Mouse (Mus musculus) heart, embryonic 13.5 days (tissue): ENCODE measurements around the gene Epor. TPM values are rescaled to one million over a fixed set of nuclear protein-coding genes. Genes with fewer than 3 reads are reported as not detected.

Source experiments
- ATAC-seq: fragments of 200-750 bp; cut with Nextera tagmentation; 2 replicates; pipeline ENCODE4 v1.8.0; 2017; ENCODE audit warnings: moderate TSS enrichment; ENCODE audit not compliant: insufficient number of reproducible peaks, low FRiP score, low TSS enrichment; ENCODE audit errors: extremely low read depth
- H3K27ac ChIP-seq: fragments of 300-500 bp; sonication (generic); replicated peaks from 2 replicates; pipeline ENCODE4 v1.5.1; 2015; ENCODE audit warnings: moderate library complexity, mild to moderate bottlenecking, inconsistent platforms
- H3K27me3 ChIP-seq: fragments of 300-500 bp; sonication (generic); replicated peaks from 2 replicates; pipeline ENCODE4 v1.6.1; 2015; ENCODE audit warnings: mild to moderate bottlenecking, inconsistent platforms
- H3K36me3 ChIP-seq: fragments of 300-500 bp; sonication (generic); 2 replicates; pipeline ENCODE4 v1.6.1; 2015; ENCODE audit warnings: mild to moderate bottlenecking, inconsistent platforms
- H3K4me1 ChIP-seq: fragments of 300-500 bp; sonication (generic); 2 replicates; pipeline ENCODE4 v1.6.1; 2015; ENCODE audit warnings: inconsistent platforms
- H3K4me2 ChIP-seq: fragments of 300-500 bp; sonication (generic); 2 replicates; pipeline ENCODE4 v1.6.1; 2015; ENCODE audit warnings: inconsistent platforms, mild to moderate bottlenecking, moderate library complexity
- H3K4me3 ChIP-seq: fragments of 300-500 bp; sonication (generic); 2 replicates; pipeline ENCODE4 v1.5.1; 2015; ENCODE audit warnings: moderate library complexity, mild to moderate bottlenecking, inconsistent platforms
- H3K9ac ChIP-seq: fragments of 300-500 bp; sonication (generic); 2 replicates; pipeline ENCODE4 v1.6.1; 2015; ENCODE audit warnings: inconsistent platforms, mild to moderate bottlenecking, moderate library complexity
- H3K9me3 ChIP-seq: fragments of 300-500 bp; sonication (generic); 2 replicates; pipeline ENCODE4 v1.6.1; 2016; ENCODE audit warnings: inconsistent platforms
- WGBS: fragments of 180-500 bp; shearing (Covaris S2); methylation state at CpG from one replicate; pipeline ENCODE4 v1.1.7; 2015; ENCODE audit warnings: mixed read lengths; 5-methylcytosine and 5-hydroxymethylcytosine counted together
- polyA plus RNA-seq: library from polyadenylated mRNA; unstranded; fragments of >200 nt; fragmentation: Nextera tagmentation; extraction: Ambion mirVana; gene quantifications from 2 replicates; pipeline ENCODE4 v1.2.1, GENCODE M21; 2015

The Epor gene
- polyA plus RNA-seq, 1 experiment from 2014 or later, result 7.3 TPM

DNA sequence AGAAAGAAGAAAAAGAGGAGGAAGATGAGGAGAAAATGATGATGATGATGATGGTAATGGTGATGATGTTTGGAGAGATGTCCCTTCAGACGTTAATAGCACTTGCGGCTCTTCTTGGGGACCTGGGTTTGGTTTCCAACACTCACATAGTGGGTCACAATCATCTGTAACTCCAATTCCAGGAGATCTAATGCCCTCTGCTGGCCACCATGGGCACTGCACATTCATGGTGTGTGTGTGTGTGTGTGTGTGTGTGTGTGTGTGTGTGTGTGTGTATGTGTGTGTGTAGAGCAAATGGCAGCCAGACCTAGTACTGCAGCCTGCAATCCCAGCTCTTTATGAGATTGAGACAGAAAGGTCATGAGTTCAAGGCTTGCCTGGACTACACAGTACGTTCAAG, 11.3 kb downstream of the Epor start:
- H3K36me3 ChIP-seq, result no peaks in the 10 kb centered on the region
- no peak for ATAC-seq
- no peak overlapping the region for H3K27ac ChIP-seq
- H3K4me3 ChIP-seq, result no peak overlapping the region
- WGBS, result 71% methylated on average over 3 of the region's 3 CpGs
- no peaks in the 10 kb centered on the region for H3K9me3 ChIP-seq
- H3K9ac ChIP-seq, result no peak overlapping the region
- no peak overlapping the region for H3K4me2 ChIP-seq
- peaks cover 31% of the 10 kb centered on the region for H3K27me3 ChIP-seq
- peaks cover 21% of the 10 kb centered on the region for H3K4me1 ChIP-seq

- H3K27me3 ChIP-seq, result peaks cover 48% of the 10 kb centered on the region
- H3K4me2 ChIP-seq, result no peak overlapping the region
- no peaks in the 10 kb centered on the region for H3K9me3 ChIP-seq
- H3K36me3 ChIP-seq, result no peaks in the 10 kb centered on the region
- no peak overlapping the region for H3K4me3 ChIP-seq
- no peak for ATAC-seq
- 15% methylated on average over 11 of the region's 11 CpGs for WGBS
- H3K4me1 ChIP-seq, result peaks cover 16% of the 10 kb centered on the region; the same call in 1 of the 2 replicates
- H3K9ac ChIP-seq, result no peak overlapping the region
- no peak overlapping the region for H3K27ac ChIP-seq
These were observed 13.0 kb downstream of the Epor start for GRCm38 (mm10) chr9:21950322-21950721.

GRCm38 (mm10) chr9:21948790-21949189, 14.5 kb downstream of the Epor start:
- Histone ChIP-seq H3K27me3 (peaks cover 62% of the 10 kb centered on the region), H3K4me3 (no peak overlapping the region)

GRCm38 (mm10) chr9:21948146-21948545, 15.2 kb downstream of the Epor start:
- H3K4me3 ChIP-seq, result no peak overlapping the region
- 48% methylated on average over 8 of the region's 8 CpGs for WGBS
- peaks cover 13% of the 10 kb centered on the region for H3K4me1 ChIP-seq
- no peak overlapping the region for H3K27ac ChIP-seq
- H3K27me3 ChIP-seq, result peaks cover 68% of the 10 kb centered on the region
- ATAC-seq, result no peak
- 0 out of 2 replicates have a peak overlapping the region, but pooled peaks have one; percentile 37 for H3K4me2 ChIP-seq
- no peak overlapping the region for H3K9ac ChIP-seq
- H3K9me3 ChIP-seq, result no peaks in the 10 kb centered on the region
- no peaks in the 10 kb centered on the region for H3K36me3 ChIP-seq

More at GRCm38 (mm10) chr9:21948790-21949189, 14.5 kb downstream of the Epor start:
- Histone ChIP-seq H3K36me3 (no peaks in the 10 kb centered on the region), H3K27ac (no peak overlapping the region), H3K4me1 (peaks cover 13% of the 10 kb centered on the region), H3K9ac (no peak overlapping the region), H3K4me2 (no peak overlapping the region), H3K9me3 (no peaks in the 10 kb centered on the region)
- no peak for ATAC-seq
- 63% methylated on average over 6 of the region's 6 CpGs for WGBS

GRCm38 (mm10) chr9:21947540-21948130, 15.7 kb downstream of the Epor start:
- H3K27me3 ChIP-seq, result peaks cover 69% of the 10 kb centered on the region
- H3K36me3 ChIP-seq, result no peaks in the 10 kb centered on the region
- no peak overlapping the region for H3K9ac ChIP-seq
- ATAC-seq, result no peak
- 5% methylated on average over 28 of the region's 28 CpGs for WGBS
- H3K4me3 ChIP-seq, result 0 out of 2 replicates have a peak overlapping the region, but pooled peaks have one; percentile 2
- H3K27ac ChIP-seq, result no peak overlapping the region
- peak overlapping the region; percentile 37 for H3K4me2 ChIP-seq
- peaks cover 13% of the 10 kb centered on the region for H3K4me1 ChIP-seq
- H3K9me3 ChIP-seq, result no peaks in the 10 kb centered on the region

DNA sequence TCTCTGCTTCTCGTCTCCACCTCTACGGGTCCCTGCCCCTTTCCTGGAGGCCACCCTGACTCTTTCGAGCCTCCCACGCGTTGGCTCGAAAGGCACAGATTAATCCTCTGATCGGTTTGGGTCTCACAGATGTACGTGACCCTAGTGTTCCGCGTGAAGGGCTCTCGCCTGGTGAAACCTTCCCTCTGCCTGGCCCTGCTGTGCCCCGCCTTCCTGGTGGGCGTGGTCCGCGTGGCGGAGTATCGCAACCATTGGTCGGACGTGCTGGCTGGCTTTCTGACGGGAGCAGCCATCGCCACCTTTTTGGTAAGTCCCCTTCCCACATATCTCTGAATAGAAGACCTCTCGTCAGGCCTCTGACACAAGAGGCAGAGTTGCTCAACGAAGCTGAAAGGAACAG, 19.0 kb downstream of the Epor start:
- H3K4me1 ChIP-seq, result peaks cover 13% of the 10 kb centered on the region
- H3K4me3 ChIP-seq, result peak overlapping the region; percentile 10
- no peak overlapping the region for H3K9ac ChIP-seq
- no peaks in the 10 kb centered on the region for H3K36me3 ChIP-seq
- H3K4me2 ChIP-seq, result peak overlapping the region; percentile 40; the same call in 1 of the 2 replicates
- no peak for ATAC-seq
- H3K27me3 ChIP-seq, result peaks cover 61% of the 10 kb centered on the region
- no peak overlapping the region for H3K27ac ChIP-seq
- no peaks in the 10 kb centered on the region for H3K9me3 ChIP-seq
- WGBS, result 11% methylated on average over 23 of the region's 23 CpGs

DNA sequence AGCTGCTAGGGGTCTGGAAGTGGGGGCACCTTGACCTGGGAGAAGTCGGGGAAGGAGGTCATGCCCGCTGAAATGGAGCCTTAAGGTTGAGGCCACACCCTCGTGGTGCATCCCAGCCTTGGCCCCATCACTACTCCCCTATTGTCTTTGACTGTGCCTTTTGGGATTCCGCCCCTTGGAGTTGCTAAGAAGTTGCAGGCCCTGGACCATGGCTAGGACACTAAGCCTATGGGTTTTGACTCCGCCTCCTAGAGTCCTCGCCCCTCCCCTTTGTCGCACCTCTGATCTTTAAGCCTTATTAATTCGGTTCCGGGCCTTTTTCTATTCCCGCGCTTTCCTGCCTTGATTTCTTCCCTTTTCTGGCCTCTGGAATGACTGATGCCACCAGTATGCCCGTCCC, 19.7 kb downstream of the Epor start:
- Histone ChIP-seq H3K9me3 (no peaks in the 10 kb centered on the region), H3K4me3 (no peak overlapping the region), H3K27me3 (peaks cover 54% of the 10 kb centered on the region), H3K4me2 (0 out of 2 replicates have a peak overlapping the region, but pooled peaks have one; percentile 40), H3K36me3 (no peaks in the 10 kb centered on the region), H3K4me1 (peaks cover 13% of the 10 kb centered on the region), H3K9ac (no peak overlapping the region), H3K27ac (no peak overlapping the region)
- WGBS, result 35% methylated on average over 12 of the region's 12 CpGs
- no peak for ATAC-seq

DNA sequence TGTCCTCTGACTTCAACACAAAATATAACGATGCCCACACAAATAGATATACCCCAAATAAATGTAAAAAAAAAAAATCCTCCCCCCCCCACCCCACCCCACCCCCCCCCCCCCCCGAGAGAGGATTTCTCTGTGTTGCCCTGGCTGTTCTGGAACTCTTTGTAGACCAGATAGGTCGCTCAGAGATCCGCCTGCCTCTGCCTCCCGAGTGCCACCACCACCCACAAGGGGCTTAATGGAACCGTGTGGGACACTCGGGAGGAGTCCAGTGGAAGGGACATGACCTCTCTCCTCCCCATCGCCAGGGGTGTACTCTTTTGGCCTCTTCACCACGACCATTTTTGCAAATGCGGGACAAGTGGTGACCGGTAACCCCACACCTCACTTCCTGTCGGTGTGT, 20.3 kb downstream of the Epor start:
- H3K9ac ChIP-seq, result no peak overlapping the region
- no peak overlapping the region for H3K4me2 ChIP-seq
- no peak overlapping the region for H3K27ac ChIP-seq
- H3K4me3 ChIP-seq, result no peak overlapping the region
- H3K4me1 ChIP-seq, result peaks cover 13% of the 10 kb centered on the region
- no peaks in the 10 kb centered on the region for H3K36me3 ChIP-seq
- WGBS, result 62% methylated on average over 11 of the region's 12 CpGs
- H3K27me3 ChIP-seq, result peaks cover 48% of the 10 kb centered on the region
- no peaks in the 10 kb centered on the region for H3K9me3 ChIP-seq
- ATAC-seq, result no peak

GRCm38 (mm10) chr9:21938234-21938855, 25.0 kb downstream of the Epor start:
- H3K4me1 ChIP-seq, result peaks cover 9% of the 10 kb centered on the region
- H3K36me3 ChIP-seq, result no peaks in the 10 kb centered on the region
- H3K4me2 ChIP-seq, result no peak overlapping the region
- H3K27ac ChIP-seq, result no peak overlapping the region
- peaks cover 7% of the 10 kb centered on the region for H3K27me3 ChIP-seq
- no peak overlapping the region for H3K9ac ChIP-seq
- H3K4me3 ChIP-seq, result no peak overlapping the region
- no peak for ATAC-seq
- 70% methylated on average over 4 of the region's 4 CpGs for WGBS
- no peaks in the 10 kb centered on the region for H3K9me3 ChIP-seq

DNA sequence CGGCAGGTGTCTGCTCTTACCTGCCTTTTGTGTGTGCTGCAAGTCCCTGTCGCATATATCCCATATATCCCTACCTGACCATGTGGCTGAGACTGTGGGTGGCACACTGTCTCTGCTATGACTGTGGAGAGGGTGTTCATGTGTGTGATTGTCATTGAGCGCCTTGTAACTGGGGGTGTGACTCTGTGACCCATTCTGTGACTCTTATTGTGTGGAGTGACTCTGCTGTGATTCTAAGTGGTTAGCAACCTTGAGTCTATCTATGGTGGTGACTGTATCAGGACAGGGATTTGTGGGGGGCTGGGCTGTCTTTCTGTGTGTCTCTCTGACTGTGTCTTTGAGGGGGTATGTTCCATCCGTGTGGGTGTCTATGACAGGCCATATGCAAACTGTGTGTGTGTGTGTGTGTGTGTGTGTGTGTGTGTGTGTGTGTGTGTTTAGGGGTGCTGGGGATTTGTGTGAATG, 25.6 kb downstream of the Epor start:
- Histone ChIP-seq H3K9ac (no peak overlapping the region), H3K9me3 (no peaks in the 10 kb centered on the region), H3K4me1 (peaks cover 9% of the 10 kb centered on the region), H3K4me3 (peak overlapping the region; percentile 62), H3K36me3 (no peaks in the 10 kb centered on the region), H3K4me2 (peak overlapping the region; percentile 84), H3K27ac (no peak overlapping the region), H3K27me3 (peaks cover 4% of the 10 kb centered on the region; the same call in 1 of the 2 replicates)
- 76% methylated on average over 4 of the region's 4 CpGs for WGBS
- ATAC-seq, result no peak

GRCm38 (mm10) chr9:21936692-21937570, 26.4 kb downstream of the Epor start, which contains the start of gene Plppr2:
Gene Plppr2, plus strand, starts transcription at chr9:21937033.
- Histone ChIP-seq H3K27ac (peak within 1 kb of the TSS; percentile 37; the same call in 1 of the 2 replicates), H3K9me3 (no peaks in the 10 kb centered on the region), H3K4me2 (peak within 1 kb of the TSS; percentile 84), H3K4me1 (peaks cover 9% of the 10 kb centered on the region), H3K9ac (peak within 1 kb of the TSS; percentile 83), H3K27me3 (peaks cover 4% of the 10 kb centered on the region; the same call in 1 of the 2 replicates), H3K36me3 (no peaks in the 10 kb centered on the region), H3K4me3 (peak within 1 kb of the TSS; percentile 62)
- WGBS, result 2% methylated on average over 43 of the region's 43 CpGs
- peak; percentile 91 for ATAC-seq
